Mouse (Mus musculus): Measurements from ENCODE around the gene 3110082I17Rik. TPM values are rescaled to one million over a fixed set of nuclear protein-coding genes. Genes with fewer than 3 reads are reported as not detected.
A peak's percentile ranks its signal among the peaks of the same experiment; 100 is the strongest.

Gene 3110082I17Rik
- total RNA-seq, 2 experiments from 2014 or later, result 16.3 to 17.9 TPM

DNA sequence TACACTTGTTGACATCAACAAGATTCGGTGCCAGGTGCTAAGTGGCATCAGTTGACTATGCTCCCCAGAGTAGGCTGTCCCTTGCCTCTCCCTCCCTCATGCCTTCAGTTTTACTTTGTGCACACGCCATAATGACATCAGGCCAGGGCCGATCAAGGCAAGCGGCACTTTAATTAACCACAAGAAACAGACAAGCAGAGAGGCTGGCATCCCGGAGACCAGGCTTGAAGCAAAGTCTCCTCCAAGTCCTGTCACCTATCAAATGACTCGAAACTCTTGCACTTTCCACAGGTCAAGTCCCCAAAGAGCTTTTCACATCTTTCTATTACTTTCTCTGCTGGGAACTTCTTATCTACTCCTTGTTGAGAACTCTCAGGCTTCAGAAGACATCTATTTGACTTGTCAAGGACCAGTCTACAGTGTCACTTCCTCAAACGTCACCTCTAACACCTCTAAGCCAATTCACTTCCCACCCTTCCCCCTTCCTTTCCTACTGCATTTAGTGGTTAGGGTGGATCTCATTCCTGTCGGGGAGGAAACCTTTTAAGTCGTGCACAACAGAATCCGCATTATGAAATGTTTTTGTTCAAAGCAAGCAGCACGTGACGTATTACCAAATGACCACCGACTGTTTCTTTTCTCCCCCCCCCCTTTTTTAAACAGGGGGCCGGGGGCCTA, 23.0 kb upstream of the 3110082I17Rik start:
- no peak for TF ChIP-seq CTCF (IDR thresholded peaks at IDR 0.05)
- intact Hi-C loops (cut with DNase I), result loop anchor here (2.0 kb wide), 1 partner anchor 23 kb away; the partner anchor contains the start of gene 3110082I17Rik

DNA sequence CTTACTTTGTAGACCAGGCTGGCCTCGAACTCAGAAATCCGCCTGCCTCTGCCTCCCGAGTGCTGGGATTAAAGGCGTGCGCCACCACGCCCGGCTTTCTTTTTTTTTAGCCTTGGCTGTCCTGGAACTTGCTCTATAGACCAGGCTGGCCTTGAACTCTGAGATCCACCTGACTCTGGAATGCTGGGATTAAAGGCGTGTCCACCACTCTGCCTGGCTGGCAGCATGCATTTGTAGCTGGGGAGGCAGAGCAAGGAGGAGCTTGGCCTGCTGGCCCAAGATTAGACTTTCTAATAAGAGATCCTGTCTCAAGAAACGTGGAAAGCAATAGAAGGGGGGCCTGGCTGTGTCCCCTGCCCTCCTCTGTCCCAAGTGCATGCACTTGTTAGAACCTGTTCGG, 20.1 kb upstream of the 3110082I17Rik start:
- intact Hi-C loops (cut with DNase I), result no loop called here
- no peak overlapping the region for H3K4me3 ChIP-seq
- no peak for DNase-seq (ENCODE audit: extremely low spot score in 1 of 2, low spot score in 2 of 2)
- no peak overlapping the region for H3K27ac ChIP-seq
- no peak for TF ChIP-seq CTCF (IDR thresholded peaks at IDR 0.05)

More for the DNA sequence above, 23.0 kb upstream of the 3110082I17Rik start:
- Histone ChIP-seq H3K27ac (no peak overlapping the region; the same call in 1 of the 2 replicates), H3K4me3 (peak overlapping the region; percentile 95)
- no peak for DNase-seq (ENCODE audit: extremely low spot score in 1 of 2, low spot score in 2 of 2)

DNA sequence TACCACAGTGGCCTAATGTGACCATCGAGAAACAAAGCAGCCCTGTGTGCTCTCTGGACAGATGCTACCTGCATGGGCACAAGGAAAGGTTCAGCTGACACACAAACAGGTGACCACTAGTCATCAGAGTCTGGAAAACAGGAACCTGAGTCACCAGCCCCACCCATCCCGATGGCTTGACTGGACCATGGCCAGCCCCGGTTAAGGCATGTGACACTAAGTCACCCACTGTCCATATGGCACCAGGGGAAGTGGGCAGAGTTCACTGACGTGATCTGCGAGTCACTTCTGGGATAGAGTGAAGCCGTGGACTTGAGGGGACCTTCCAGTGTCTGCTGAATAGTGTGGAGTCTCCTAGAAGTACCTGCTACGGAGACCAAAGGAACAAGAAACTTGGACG, 18.8 kb upstream of the 3110082I17Rik start:
- no peak for TF ChIP-seq CTCF (IDR thresholded peaks at IDR 0.05)
- intact Hi-C loops (cut with DNase I), result no loop called here
- Histone ChIP-seq H3K4me3 (no peak overlapping the region), H3K27ac (no peak overlapping the region)
- no peak for DNase-seq (ENCODE audit: extremely low spot score in 1 of 2, low spot score in 2 of 2)

DNA sequence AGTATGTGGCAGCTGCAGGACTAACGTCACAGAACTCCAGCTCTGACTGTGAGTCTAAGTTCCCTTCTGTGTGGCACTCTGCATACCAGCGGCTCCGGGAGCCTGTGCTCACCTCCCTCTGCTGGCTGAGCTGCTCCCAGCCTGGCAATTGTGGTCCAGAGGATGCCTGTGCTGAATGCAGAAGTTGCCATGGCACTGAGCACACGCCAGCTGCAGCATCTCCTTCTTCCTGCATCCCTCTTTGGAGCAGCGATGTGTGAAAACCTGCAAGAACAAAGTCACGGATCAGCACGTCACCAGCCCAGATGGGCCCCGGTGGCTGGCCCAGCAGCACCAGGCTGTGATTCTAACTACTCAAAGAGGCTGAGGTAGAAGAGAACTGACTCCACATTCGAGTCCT, 14.4 kb upstream of the 3110082I17Rik start:
- H3K4me3 ChIP-seq, result no peak overlapping the region
- no peak overlapping the region for H3K27ac ChIP-seq
- peak; percentile 34; the same call in 1 of the 2 replicates for TF ChIP-seq CTCF (IDR thresholded peaks at IDR 0.05)
- intact Hi-C loops (cut with DNase I), result no loop called here
- DNase-seq (ENCODE audit: extremely low spot score in 1 of 2, low spot score in 2 of 2), result peak; percentile 23 to 26

DNA sequence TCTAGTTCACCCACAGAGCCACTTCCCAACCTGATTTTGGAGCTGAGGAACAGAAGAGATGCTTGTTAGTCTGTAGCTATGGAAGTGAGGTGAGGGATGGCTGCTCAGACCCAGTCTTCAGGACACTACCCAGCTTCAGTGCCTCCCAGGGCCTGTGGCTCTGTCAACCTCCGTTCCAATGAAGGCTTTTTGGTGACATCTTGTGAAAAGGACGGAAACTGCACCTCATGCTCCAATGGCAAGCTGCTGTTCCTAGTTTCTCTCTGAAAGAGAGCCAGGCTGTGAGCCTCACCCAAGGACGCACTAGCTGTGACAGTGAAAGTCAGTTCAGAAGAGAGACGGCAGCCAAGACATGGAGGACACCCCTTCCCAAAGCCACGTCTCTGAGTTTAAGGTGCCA, 7.7 kb upstream of the 3110082I17Rik start:
- peak; percentile 54 for TF ChIP-seq CTCF (IDR thresholded peaks at IDR 0.05)
- peak in 1 of 2 experiments; percentile 47 for DNase-seq (ENCODE audit: extremely low spot score in 1 of 2, low spot score in 2 of 2)
- H3K4me3 ChIP-seq, result no peak overlapping the region
- H3K27ac ChIP-seq, result no peak overlapping the region
- intact Hi-C loops (cut with DNase I), result loop anchor here (2.0 to 5.0 kb wide), 2 partner anchors 103 to 186 kb away; no protein-coding TSS in a partner anchor

DNA sequence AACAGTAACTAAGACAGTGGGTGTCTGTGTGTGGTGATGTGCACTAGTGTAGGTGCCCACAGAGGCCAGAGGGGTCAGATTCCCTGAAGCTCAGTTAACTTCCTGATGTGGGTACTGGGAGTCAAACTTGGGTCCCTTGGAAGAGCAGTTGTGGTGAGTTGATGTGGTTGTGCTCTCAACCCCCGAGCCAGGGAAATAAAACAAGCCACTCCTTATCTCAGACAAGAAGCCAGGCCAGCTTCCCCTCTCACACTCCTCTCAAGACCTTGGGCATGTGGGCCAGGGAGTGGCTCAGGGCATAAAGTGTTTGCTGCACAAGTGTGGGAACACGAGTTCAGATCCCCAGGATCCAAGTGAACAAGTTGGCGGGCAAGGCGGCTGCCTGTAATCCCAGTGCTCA, 6.5 kb upstream of the 3110082I17Rik start:
- Histone ChIP-seq H3K4me3 (no peak overlapping the region), H3K27ac (no peak overlapping the region)
- TF ChIP-seq CTCF (IDR thresholded peaks at IDR 0.05), result no peak
- intact Hi-C loops (cut with DNase I), result loop anchor here (5.0 kb wide), 1 partner anchor 184 kb away; no protein-coding TSS in a partner anchor
- DNase-seq (ENCODE audit: extremely low spot score in 1 of 2, low spot score in 2 of 2), result no peak

DNA sequence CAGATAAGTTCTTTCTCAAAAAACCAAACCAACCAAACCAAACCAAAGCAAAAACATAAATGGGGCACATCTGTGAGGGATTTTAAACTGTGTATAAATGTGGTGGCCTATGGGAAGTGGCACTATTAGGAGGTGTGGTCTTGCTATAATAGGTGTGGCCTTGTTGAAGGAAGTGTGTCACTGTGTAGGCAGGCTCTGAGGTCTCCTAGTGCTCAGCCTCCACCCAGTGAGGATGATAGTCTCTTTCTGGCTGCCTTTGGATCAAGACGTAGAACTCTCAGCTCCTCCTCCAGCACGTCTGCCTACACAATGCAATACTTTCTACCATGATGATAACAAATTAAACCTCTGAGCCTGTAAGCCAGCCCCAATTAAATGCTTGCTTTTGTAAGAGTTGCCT, 6.0 kb upstream of the 3110082I17Rik start:
- intact Hi-C loops (cut with DNase I), result loop anchor here (5.0 kb wide), 1 partner anchor 184 kb away; no protein-coding TSS in a partner anchor
- Histone ChIP-seq H3K27ac (no peak overlapping the region), H3K4me3 (no peak overlapping the region)
- TF ChIP-seq CTCF (IDR thresholded peaks at IDR 0.05), result no peak
- no peak for DNase-seq (ENCODE audit: extremely low spot score in 1 of 2, low spot score in 2 of 2)

DNA sequence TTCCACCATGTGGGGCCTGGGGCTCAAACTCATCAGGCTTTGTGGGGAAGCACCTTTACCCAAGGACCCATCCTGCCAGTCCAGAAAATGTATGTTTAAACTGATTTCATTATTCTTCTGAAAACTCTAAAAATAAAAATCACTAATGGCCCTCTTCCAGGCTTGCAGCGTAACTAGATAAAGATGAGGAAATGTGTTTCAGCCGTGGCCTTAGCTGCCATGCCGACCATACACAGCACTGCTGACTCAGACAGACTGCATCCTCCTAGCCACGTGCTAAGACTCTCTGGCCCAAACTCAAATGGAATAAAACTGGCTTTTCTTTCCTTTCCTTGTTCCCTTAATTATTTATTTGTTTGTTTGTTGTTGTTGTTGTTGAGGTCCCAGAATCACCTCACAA, 4.5 kb upstream of the 3110082I17Rik start:
- Histone ChIP-seq H3K27ac (no peak overlapping the region), H3K4me3 (no peak overlapping the region)
- intact Hi-C loops (cut with DNase I), result loop anchor here (5.0 kb wide), 1 partner anchor 183 kb away; no protein-coding TSS in a partner anchor
- TF ChIP-seq CTCF (IDR thresholded peaks at IDR 0.05), result no peak
- DNase-seq (ENCODE audit: extremely low spot score in 1 of 2, low spot score in 2 of 2), result no peak

DNA sequence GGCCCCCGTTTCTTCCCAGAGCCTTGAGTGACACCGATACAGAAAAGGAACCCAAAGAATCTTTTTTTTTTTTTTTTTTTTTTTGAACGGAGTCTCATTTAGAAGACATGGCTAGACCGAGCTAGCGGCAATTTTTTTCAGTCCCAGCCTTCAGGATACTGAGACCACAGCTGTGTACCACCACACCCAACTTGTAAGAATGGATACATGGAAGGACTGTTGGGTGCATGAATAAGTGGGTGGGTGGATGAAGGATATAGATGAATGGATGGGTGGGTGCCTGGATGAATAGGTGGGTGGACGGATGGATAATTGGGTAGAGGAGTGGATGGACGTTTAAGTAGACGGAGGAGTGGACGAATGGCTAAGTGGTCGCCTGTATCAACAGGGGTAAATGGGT, 389 bp downstream of the 3110082I17Rik start:
- Histone ChIP-seq H3K4me3 (peak overlapping the region; percentile 74), H3K27ac (peak overlapping the region; percentile 86)
- DNase-seq (ENCODE audit: extremely low spot score in 1 of 2, low spot score in 2 of 2), result no peak
- no peak for TF ChIP-seq CTCF (IDR thresholded peaks at IDR 0.05)
- intact Hi-C loops (cut with DNase I), result loop anchor here (2.0 to 5.0 kb wide), 2 partner anchors 23 to 63 kb away; no protein-coding TSS in a partner anchor

DNA sequence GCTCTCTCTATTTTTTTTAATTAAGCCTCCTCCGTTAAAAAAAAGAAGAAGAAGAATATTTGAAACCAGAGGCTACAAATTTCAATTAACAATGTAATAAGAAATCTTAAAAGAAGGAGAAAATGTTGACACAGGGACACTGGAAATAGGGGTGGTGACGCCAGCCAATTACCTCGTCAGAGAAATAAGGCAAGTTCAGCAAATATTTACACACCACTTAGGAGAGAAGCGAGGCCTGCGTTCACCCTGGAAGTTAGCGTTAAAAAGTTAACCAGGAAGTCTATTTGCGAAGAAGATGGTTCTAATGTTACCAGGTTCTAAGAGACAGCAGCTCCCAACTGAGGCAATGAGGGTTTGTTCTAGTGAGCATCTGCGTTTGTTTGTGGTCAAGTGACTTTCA, 3.1 kb downstream of the 3110082I17Rik start:
- no peak for DNase-seq (ENCODE audit: extremely low spot score in 1 of 2, low spot score in 2 of 2)
- TF ChIP-seq CTCF (IDR thresholded peaks at IDR 0.05), result no peak
- intact Hi-C loops (cut with DNase I), result loop anchor here (5.0 kb wide), 1 partner anchor 60 kb away; no protein-coding TSS in a partner anchor
- Histone ChIP-seq H3K27ac (no peak overlapping the region), H3K4me3 (no peak overlapping the region)

DNA sequence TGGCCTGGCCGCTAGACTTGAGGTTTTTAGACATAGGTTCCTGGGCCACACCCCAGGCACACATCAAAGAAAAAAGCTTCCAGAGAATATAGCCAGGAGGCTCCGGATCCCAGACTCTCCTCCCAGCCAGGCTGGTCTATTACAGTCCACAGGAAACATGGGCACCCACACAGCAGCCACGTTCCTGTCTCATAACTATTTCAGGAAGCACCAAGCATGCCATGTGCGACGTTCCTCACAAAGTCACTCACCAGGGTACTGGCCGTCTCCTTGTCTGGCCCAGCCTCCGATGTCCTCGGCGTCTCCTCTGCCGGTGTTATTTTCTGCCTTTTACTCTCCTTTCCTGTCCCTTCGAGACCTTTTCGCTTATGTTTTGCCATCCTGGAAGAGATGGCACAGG, 5.2 kb downstream of the 3110082I17Rik start:
- no peak for TF ChIP-seq CTCF (IDR thresholded peaks at IDR 0.05)
- Histone ChIP-seq H3K27ac (peak overlapping the region; percentile 83), H3K4me3 (no peak overlapping the region)
- DNase-seq (ENCODE audit: extremely low spot score in 1 of 2, low spot score in 2 of 2), result peak in 1 of 2 experiments; percentile 56
- intact Hi-C loops (cut with DNase I), result loop anchor here (5.0 kb wide), 1 partner anchor 58 kb away; no protein-coding TSS in a partner anchor

DNA sequence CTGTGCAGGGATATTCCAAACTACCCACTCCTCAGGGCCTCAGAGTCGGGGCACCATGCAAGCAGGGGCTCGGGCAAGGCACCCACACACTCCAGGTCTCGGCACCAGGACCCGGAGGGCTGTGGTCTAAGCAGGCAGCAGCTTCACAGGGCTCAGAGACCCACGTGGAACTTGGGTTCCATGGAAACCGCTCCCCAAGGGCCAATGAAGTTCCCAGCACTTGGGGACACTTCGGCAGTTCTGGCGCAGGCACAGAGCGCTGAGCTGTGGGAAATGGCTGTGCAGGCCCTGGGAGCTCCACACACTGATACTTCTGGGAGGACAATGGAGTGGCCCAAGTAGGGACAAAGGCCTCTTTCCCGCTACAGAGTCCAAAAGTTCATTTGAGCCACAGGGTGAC, 7.3 kb downstream of the 3110082I17Rik start:
- TF ChIP-seq CTCF (IDR thresholded peaks at IDR 0.05), result no peak
- DNase-seq (ENCODE audit: extremely low spot score in 1 of 2, low spot score in 2 of 2), result no peak
- intact Hi-C loops (cut with DNase I), result no loop called here
- Histone ChIP-seq H3K4me3 (no peak overlapping the region), H3K27ac (peak overlapping the region; percentile 8)

Measured in left cerebral cortex, adult 2 months (tissue).